Mouse (Mus musculus): ENCODE data around the gene Ugt3a2. TPM values are rescaled to one million over a fixed set of nuclear protein-coding genes. Genes with fewer than 3 reads are reported as not detected.

Gene Ugt3a2
- polyA plus RNA-seq, 1 experiment from 2014 or later = 0.47 TPM

Other genes with a start within 250 kb of the Ugt3a2 start
- 2.0 and 2.2 TPM in 2 replicates for gene Lmbrd2, start 195.0 kb upstream of the Ugt3a2 start, polyA plus RNA-seq (2015; fragmentation: Nextera tagmentation; extraction: Ambion mirVana)
- 26.8 and 34.9 TPM in 2 replicates for gene Skp2, start 180.1 kb upstream of the Ugt3a2 start, polyA plus RNA-seq (2015; fragmentation: Nextera tagmentation; extraction: Ambion mirVana)
- gene Ugt3a1, start 58.7 kb upstream of the Ugt3a2 start, polyA plus RNA-seq (2015; fragmentation: Nextera tagmentation; extraction: Ambion mirVana) = 0.48 and 0.65 TPM in 2 replicates
- gene Capsl, start 100.5 kb downstream of the Ugt3a2 start, polyA plus RNA-seq (2015; fragmentation: Nextera tagmentation; extraction: Ambion mirVana) = 0.54 and 0.55 TPM in 2 replicates
- 0.22 and 0.36 TPM in 2 replicates for gene Il7r, start 194.6 kb downstream of the Ugt3a2 start, polyA plus RNA-seq (2015; fragmentation: Nextera tagmentation; extraction: Ambion mirVana)